Mouse (Mus musculus) heart, adult 2 months (tissue): ENCODE measurements around the gene Mfng.

Experiments used
- EP300 ChIP-seq: fragments of 200-500 bp; IDR thresholded peaks from 2 replicates; pipeline ENCODE4 v1.6.1; 2011; ENCODE audit warnings: low read depth, low read length, control low read depth; ENCODE audit not compliant: insufficient read depth
- POLR2A ChIP-seq: fragments of 200-500 bp; IDR thresholded peaks from 2 replicates; pipeline ENCODE4 v1.6.1; 2011; ENCODE audit warnings: mild to moderate bottlenecking, low read depth, low read length, control low read depth; ENCODE audit not compliant: insufficient read depth

GRCm38 (mm10) chr15:78709767-78710166 is 63.5 kb downstream of the Mfng start:
- TF ChIP-seq POLR2A (no peak), EP300 (no peak)
